Mouse (Mus musculus): ENCODE measurements at regions not wholly inside any gene's neighbourhood (a gene's known extent, or its start where the extent isn't known, plus 50 kb on each side); places are given as distances from the start of the nearest gene placed in this dataset.

DNA sequence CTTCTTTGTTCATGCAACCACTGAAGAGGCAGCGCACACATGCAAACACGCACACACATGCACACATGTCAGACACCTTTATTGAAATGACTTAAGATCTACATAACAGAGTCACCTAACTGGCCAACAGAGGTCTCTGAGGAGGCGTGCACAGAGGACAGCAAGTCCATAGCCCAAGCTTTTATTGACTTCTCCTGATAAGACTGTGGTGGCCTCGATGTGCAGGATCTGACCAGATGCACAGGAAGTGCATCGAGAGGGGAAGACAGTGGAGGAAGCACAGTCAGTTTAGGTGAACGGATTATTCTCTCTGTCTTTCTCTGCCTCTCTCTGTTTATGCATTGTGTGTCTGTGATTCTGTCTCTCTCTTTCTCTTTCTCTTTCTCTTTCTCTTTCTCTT, 124.2 kb downstream of the Rpl36a-ps1 start:
- TF ChIP-seq POLR2A (IDR thresholded peaks at IDR 0.05; ENCODE audit: low read depth, low read length) (no peak), CTCF (IDR thresholded peaks at IDR 0.05; ENCODE audit: borderline replicate concordance, insufficient read depth, low read length) (no peak)
